Mouse (Mus musculus) embryonic facial prominence, embryonic 13.5 days (tissue): Measurements from ENCODE around the gene Acly. TPM values are rescaled to one million over a fixed set of nuclear protein-coding genes. Genes with fewer than 3 reads are reported as not detected.

ENCODE experiments used
- ATAC-seq: fragments of 200-750 bp; cut with Nextera tagmentation; 2 replicates; pipeline ENCODE4 v1.8.0; 2017; ENCODE audit warnings: low read depth; ENCODE audit not compliant: insufficient number of reproducible peaks, insufficient read depth, low FRiP score, low TSS enrichment
- H3K27ac ChIP-seq: fragments of 300-500 bp; sonication (generic); 2 replicates; pipeline ENCODE4 v1.5.1; 2015; ENCODE audit warnings: moderate library complexity, mild to moderate bottlenecking, inconsistent platforms
- H3K27me3 ChIP-seq: fragments of 300-500 bp; sonication (generic); 2 replicates; pipeline ENCODE4 v1.6.1; 2015; ENCODE audit warnings: mild to moderate bottlenecking, inconsistent platforms
- H3K36me3 ChIP-seq: fragments of 300-500 bp; sonication (generic); 2 replicates; pipeline ENCODE4 v1.6.1; 2015; ENCODE audit warnings: mild to moderate bottlenecking, inconsistent platforms
- H3K4me1 ChIP-seq: fragments of 300-500 bp; sonication (generic); 2 replicates; pipeline ENCODE4 v1.6.1; 2015; ENCODE audit warnings: inconsistent platforms
- H3K4me2 ChIP-seq: fragments of 300-500 bp; sonication (generic); 2 replicates; pipeline ENCODE4 v1.6.1; 2015; ENCODE audit warnings: moderate library complexity, mild to moderate bottlenecking, inconsistent platforms
- H3K4me3 ChIP-seq: fragments of 300-500 bp; sonication (generic); 2 replicates; pipeline ENCODE4 v1.5.1; 2015; ENCODE audit warnings: mild to moderate bottlenecking, inconsistent platforms
- H3K9ac ChIP-seq: fragments of 300-500 bp; sonication (generic); 2 replicates; pipeline ENCODE4 v1.6.1; 2015; ENCODE audit warnings: mild to moderate bottlenecking, inconsistent platforms
- H3K9me3 ChIP-seq: fragments of 300-500 bp; sonication (generic); 2 replicates; pipeline ENCODE4 v1.6.1; 2016; ENCODE audit warnings: inconsistent platforms
- WGBS: fragments of 180-500 bp; shearing (Covaris S2); methylation state at CpG from one replicate; pipeline ENCODE4 v1.1.7; 2015; ENCODE audit warnings: mixed read lengths; 5-methylcytosine and 5-hydroxymethylcytosine counted together
- polyA plus RNA-seq: library from polyadenylated mRNA; unstranded; fragments of >200 nt; fragmentation: Nextera tagmentation; extraction: Ambion mirVana; gene quantifications from 2 replicates; pipeline ENCODE4 v1.2.1, GENCODE M21; 2015

Gene Acly
- polyA plus RNA-seq, 1 experiment from 2014 or later: 138 TPM

DNA sequence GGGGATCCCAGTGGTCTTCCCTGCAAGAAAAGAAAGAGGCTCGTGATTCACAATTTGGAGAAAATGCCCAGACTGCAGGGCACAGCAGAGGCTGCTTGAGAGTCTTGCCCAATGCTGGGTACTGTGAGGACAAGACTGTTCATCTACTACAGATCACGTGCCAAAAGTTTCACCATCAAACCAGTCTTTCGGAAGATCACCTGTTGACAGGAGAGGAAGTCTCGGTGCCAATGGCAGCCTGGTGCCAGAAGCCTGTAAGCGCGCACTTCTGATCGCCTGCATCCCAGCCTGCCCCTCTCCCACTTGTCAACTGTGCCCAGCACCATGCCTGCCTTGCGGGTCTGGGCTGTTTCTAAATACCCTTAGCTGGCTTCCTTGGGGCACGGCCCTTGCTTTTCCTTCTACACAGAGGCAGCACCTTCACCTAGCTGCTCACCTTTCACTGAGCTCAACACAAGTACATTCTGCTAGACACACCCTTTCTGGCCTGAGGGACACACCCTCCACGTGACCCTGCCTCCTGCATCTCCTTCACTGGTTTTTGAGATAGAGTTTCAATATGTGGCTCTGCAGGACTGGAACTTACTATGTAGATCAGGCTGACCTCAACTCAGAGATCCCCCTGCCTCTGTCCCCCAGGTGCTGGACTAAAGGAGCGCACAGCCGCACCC is 22.7 kb downstream of the Acly start:
- Histone ChIP-seq H3K36me3 (peaks cover 94% of the 10 kb centered on the region), H3K4me1 (no peaks in the 10 kb centered on the region), H3K9ac (no peak overlapping the region), H3K27me3 (no peaks in the 10 kb centered on the region), H3K27ac (no peak overlapping the region), H3K4me3 (no peak overlapping the region), H3K4me2 (no peak overlapping the region), H3K9me3 (no peaks in the 10 kb centered on the region)
- ATAC-seq: no peak
- WGBS: 95% methylated on average over 12 of the region's 12 CpGs

DNA sequence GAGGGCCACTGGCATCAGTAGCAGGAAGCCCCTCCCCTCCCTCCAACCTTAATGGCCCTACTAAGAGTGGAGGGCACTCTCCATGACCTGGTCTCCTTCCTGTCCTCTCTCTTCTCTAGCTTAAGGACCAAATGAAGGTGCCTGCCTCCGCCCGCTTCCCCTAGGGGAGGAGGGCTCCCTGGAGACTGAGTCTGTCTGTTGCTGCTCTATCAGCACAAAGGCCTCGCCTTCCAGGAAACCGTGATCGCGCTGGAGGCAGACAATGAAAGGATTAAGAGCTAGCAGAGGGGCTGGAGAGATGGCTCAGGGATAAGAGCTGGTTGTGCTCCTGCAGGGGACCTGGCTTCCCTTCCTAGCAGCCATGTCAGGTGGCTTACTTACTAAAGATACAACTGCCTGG is 26.5 kb downstream of the Acly start:
- 34% methylated on average over 6 of the region's 6 CpGs for WGBS
- no peak for ATAC-seq
- no peaks in the 10 kb centered on the region for H3K9me3 ChIP-seq
- H3K36me3 ChIP-seq: peaks cover 100% of the 10 kb centered on the region
- no peak overlapping the region for H3K4me2 ChIP-seq
- no peak overlapping the region for H3K9ac ChIP-seq
- no peak overlapping the region for H3K4me3 ChIP-seq
- no peaks in the 10 kb centered on the region for H3K27me3 ChIP-seq
- H3K27ac ChIP-seq: no peak overlapping the region
- H3K4me1 ChIP-seq: no peaks in the 10 kb centered on the region

DNA sequence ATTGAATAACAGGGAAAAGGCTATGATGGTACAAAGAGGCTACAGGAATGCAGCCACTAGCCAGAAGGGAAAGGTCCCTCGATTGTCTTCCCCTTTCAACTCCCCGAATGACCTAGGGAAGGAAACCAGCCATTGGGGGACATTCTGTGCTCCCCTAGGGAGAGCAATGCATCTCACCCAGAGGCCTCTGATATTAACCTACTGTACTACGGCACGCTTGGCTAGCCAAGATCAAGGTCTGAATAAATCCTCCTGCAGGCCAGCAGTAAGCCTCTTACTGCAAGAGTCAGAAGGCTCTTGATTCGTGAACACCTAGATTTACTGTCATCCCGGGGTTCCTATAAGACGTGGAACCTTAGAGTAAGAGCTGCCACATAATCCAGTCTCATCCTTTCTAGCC is 27.1 kb downstream of the Acly start:
- Histone ChIP-seq H3K4me1 (no peaks in the 10 kb centered on the region), H3K9me3 (no peaks in the 10 kb centered on the region), H3K36me3 (peaks cover 100% of the 10 kb centered on the region), H3K27ac (no peak overlapping the region), H3K4me2 (no peak overlapping the region), H3K27me3 (no peaks in the 10 kb centered on the region), H3K9ac (no peak overlapping the region), H3K4me3 (no peak overlapping the region)
- 82% methylated on average over 7 of the region's 7 CpGs for WGBS
- ATAC-seq: no peak

GRCm38 (mm10) chr11:100500241-100500640 is 27.6 kb downstream of the Acly start:
- Histone ChIP-seq H3K9ac (no peak overlapping the region), H3K4me1 (no peaks in the 10 kb centered on the region), H3K9me3 (no peaks in the 10 kb centered on the region), H3K36me3 (peaks cover 100% of the 10 kb centered on the region), H3K27ac (no peak overlapping the region), H3K27me3 (no peaks in the 10 kb centered on the region), H3K4me3 (no peak overlapping the region), H3K4me2 (no peak overlapping the region)
- 88% methylated on average over 3 of the region's 3 CpGs for WGBS
- ATAC-seq: no peak

DNA sequence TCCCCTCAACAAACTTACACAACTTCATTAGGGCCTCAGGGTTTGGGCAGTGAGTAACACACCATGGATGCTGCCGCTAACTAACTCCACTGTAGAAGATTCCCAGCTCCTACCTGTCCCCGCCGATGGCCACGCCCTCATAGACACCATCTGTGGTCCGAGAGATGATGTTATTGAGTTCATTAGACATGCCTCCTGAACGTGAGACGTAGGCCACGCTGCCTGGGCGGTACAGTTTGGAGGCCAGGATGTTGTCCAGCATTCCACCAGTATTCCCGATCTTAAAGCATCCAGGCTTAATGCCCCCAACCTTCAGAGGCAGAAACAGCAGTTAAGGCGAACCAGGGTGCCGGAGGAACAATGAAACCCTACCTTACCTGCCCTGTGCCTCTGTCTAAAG is 34.0 kb downstream of the Acly start:
- WGBS: 92% methylated on average over 12 of the region's 12 CpGs
- H3K9ac ChIP-seq: no peak overlapping the region
- H3K4me3 ChIP-seq: no peak overlapping the region
- no peaks in the 10 kb centered on the region for H3K9me3 ChIP-seq
- H3K4me1 ChIP-seq: no peaks in the 10 kb centered on the region
- ATAC-seq: no peak
- peaks cover 96% of the 10 kb centered on the region for H3K36me3 ChIP-seq
- H3K27me3 ChIP-seq: no peaks in the 10 kb centered on the region
- H3K4me2 ChIP-seq: no peak overlapping the region
- H3K27ac ChIP-seq: no peak overlapping the region

DNA sequence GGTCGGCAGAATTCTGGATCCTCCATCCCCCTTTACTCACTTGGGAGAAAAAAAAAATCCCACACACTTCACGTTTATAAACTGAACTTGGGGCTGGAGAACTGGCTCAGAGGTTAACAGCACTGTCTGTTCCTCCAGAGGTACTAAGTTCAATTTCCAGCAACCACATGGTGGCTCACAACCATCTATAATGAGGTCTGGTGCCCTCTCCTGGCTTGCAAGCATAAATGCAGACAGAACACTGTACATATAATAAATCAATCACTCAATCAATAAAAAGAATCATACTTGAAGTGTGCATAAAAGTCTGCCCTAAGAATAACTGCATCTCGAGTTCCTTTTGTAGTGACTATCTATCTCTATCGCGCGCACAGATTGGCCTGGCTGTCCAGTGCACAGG is 36.8 kb downstream of the Acly start:
- Histone ChIP-seq H3K4me3 (no peak overlapping the region), H3K9ac (no peak overlapping the region), H3K36me3 (peaks cover 95% of the 10 kb centered on the region), H3K27me3 (no peaks in the 10 kb centered on the region), H3K4me1 (no peaks in the 10 kb centered on the region), H3K4me2 (no peak overlapping the region), H3K27ac (no peak overlapping the region), H3K9me3 (no peaks in the 10 kb centered on the region)
- ATAC-seq: no peak
- WGBS: 87% methylated on average over 6 of the region's 6 CpGs

DNA sequence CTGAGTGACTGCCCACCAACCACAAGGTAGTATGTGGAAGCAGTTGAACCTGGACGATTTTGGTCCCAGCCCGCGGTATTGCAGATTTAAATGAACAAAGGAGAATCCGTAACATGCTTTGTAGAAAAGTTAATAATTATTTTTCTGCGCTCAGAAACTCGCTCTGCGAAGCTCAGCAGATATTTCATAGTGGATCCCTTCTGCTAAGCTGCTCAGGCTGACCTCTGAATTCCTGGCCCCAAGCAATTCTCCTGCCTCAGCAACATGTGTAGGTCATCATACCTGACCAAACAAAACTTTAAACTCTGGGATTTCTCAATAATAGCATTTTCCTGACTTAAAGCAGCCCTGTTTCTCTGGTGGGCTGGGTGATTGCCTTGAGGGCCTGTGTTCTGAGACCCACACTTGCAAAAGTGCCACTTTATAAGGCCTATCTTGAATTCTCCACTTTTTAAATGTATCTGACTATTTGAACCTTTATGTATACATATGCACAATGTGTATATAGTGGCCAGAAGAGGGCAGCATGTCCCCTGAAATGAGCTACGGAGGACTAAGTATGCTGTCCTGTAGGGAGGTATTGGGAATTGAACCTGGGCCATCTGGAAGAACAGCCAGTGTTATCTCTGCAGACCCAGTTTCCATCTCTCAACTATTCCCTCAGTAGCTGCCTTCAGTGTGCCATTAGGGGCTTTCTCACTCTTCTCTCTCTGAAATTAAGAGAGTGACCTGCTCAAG is 41.8 kb downstream of the Acly start:
- H3K27me3 ChIP-seq: no peaks in the 10 kb centered on the region
- ATAC-seq: no peak
- no peak overlapping the region for H3K9ac ChIP-seq
- H3K36me3 ChIP-seq: peaks cover 98% of the 10 kb centered on the region
- H3K4me2 ChIP-seq: no peak overlapping the region
- no peaks in the 10 kb centered on the region for H3K4me1 ChIP-seq
- 86% methylated on average over 8 of the region's 8 CpGs for WGBS
- no peak overlapping the region for H3K27ac ChIP-seq
- no peak overlapping the region for H3K4me3 ChIP-seq
- H3K9me3 ChIP-seq: no peaks in the 10 kb centered on the region

DNA sequence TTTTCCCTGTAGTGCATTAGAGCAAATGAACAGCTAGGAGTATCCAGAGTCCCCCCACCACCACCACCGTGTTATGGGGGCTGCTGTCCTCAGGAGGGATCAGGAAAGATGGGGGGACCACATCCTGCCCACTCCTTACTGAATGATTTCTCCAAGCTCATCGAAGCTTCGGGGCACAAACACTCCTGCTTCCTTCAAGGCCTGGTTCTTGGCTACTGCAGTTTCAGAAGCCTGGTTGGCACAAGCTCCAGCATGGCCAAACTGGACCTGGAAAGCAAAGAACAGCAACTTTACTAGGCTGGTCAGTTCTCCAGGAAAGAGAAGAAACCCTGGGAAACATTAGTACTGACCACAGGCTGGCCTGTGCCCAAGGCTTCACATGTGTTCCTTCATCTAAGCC is 43.3 kb downstream of the Acly start:
- WGBS: 98% methylated on average over 3 of the region's 3 CpGs
- H3K27ac ChIP-seq: no peak overlapping the region
- H3K36me3 ChIP-seq: peaks cover 98% of the 10 kb centered on the region
- ATAC-seq: no peak
- H3K9ac ChIP-seq: no peak overlapping the region
- H3K4me1 ChIP-seq: no peaks in the 10 kb centered on the region
- H3K27me3 ChIP-seq: no peaks in the 10 kb centered on the region
- no peak overlapping the region for H3K4me3 ChIP-seq
- H3K9me3 ChIP-seq: no peaks in the 10 kb centered on the region
- no peak overlapping the region for H3K4me2 ChIP-seq

DNA sequence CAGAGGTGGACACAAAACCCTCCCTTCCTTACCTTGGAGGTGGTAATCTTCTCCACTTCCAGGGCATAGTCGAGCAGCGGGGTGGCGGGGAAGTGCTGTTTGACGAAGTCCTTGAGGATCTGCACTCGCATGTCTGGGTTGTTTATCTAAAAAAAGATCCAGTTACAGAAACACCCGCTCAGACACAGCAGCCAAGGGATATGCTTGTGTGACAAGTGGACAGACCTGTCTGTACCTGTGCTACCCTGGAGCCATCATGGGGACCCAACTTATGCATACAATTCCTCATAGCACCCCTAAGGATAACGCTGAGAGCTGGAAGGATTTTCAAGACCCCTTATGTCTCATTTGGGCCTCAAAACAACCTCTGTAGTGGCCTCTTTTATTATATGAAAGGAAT is 48.6 kb downstream of the Acly start:
- peak overlapping the region; percentile 3; the same call in 1 of the 2 replicates for H3K9ac ChIP-seq
- H3K9me3 ChIP-seq: no peaks in the 10 kb centered on the region
- WGBS: 70% methylated on average over 7 of the region's 7 CpGs
- H3K27ac ChIP-seq: no peak overlapping the region
- H3K4me3 ChIP-seq: no peak overlapping the region
- no peaks in the 10 kb centered on the region for H3K4me1 ChIP-seq
- H3K27me3 ChIP-seq: no peaks in the 10 kb centered on the region
- no peak for ATAC-seq
- no peak overlapping the region for H3K4me2 ChIP-seq
- peaks cover 77% of the 10 kb centered on the region for H3K36me3 ChIP-seq

GRCm38 (mm10) chr11:100476281-100476680 is 51.5 kb downstream of the Acly start:
- ATAC-seq: no peak

DNA sequence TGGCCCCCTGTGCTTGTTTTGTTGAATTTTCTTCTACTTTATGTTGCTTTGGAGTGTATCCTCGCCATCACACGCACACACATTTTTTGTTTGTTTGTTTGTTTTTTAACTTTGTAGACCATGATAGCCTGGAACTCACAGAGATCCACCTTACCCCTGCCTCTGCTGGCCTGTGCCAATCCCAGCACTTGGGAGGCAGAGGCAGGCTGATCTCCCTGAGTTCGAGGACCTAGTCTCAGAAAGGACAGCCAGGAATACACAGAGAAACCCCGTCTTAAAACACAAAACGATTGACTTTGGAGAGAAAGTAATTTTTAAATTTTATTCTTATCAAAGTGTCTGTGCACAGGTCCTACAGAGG is 54.9 kb downstream of the Acly start:
- Histone ChIP-seq H3K27me3 (no peaks in the 10 kb centered on the region), H3K4me1 (peaks cover 16% of the 10 kb centered on the region), H3K36me3 (peaks cover 20% of the 10 kb centered on the region), H3K4me3 (peak overlapping the region; percentile 80), H3K27ac (0 out of 2 replicates have a peak overlapping the region, but pooled peaks have one; percentile 23), H3K9ac (peak overlapping the region; percentile 97; the same call in 1 of the 2 replicates), H3K4me2 (peak overlapping the region; percentile 92), H3K9me3 (no peaks in the 10 kb centered on the region)
- WGBS: 31% methylated on average over 5 of the region's 5 CpGs
- ATAC-seq: no peak

More at GRCm38 (mm10) chr11:100476281-100476680, 51.5 kb downstream of the Acly start:
- 90% methylated on average over 5 of the region's 5 CpGs for WGBS
- H3K36me3 ChIP-seq: peaks cover 50% of the 10 kb centered on the region
- H3K27me3 ChIP-seq: no peaks in the 10 kb centered on the region
- no peak overlapping the region for H3K4me3 ChIP-seq
- no peak overlapping the region for H3K27ac ChIP-seq
- H3K9me3 ChIP-seq: no peaks in the 10 kb centered on the region
- H3K4me2 ChIP-seq: no peak overlapping the region
- peaks cover under 1% of the 10 kb centered on the region; the same call in 1 of the 2 replicates for H3K4me1 ChIP-seq
- H3K9ac ChIP-seq: no peak overlapping the region
